Mouse (Mus musculus) midbrain, embryonic 16.5 days (tissue): ENCODE measurements around the gene Prr36. TPM values are rescaled to one million over a fixed set of nuclear protein-coding genes. Genes with fewer than 3 reads are reported as not detected.

Experiments used
- ATAC-seq: fragments of 200-750 bp; cut with Nextera tagmentation; 2 replicates; pipeline ENCODE4 v1.8.0; 2017; ENCODE audit warnings: moderate TSS enrichment
- H3K27ac ChIP-seq: fragments of 300-500 bp; sonication (generic); 2 replicates; pipeline ENCODE4 v1.5.1; 2014; ENCODE audit warnings: mild to moderate bottlenecking, low read length, mixed read lengths
- H3K27me3 ChIP-seq: fragments of 300-500 bp; sonication (generic); 2 replicates; pipeline ENCODE4 v1.6.1; 2014; ENCODE audit warnings: low read depth, low read length, mixed read lengths; ENCODE audit not compliant: control insufficient read depth, insufficient read depth
- H3K36me3 ChIP-seq: fragments of 300-500 bp; sonication (generic); 2 replicates; pipeline ENCODE4 v1.6.1; 2014; ENCODE audit warnings: mild to moderate bottlenecking, low read length, moderate library complexity, mixed read lengths; ENCODE audit not compliant: control insufficient read depth, insufficient read depth
- H3K4me1 ChIP-seq: fragments of 300-500 bp; sonication (generic); 2 replicates; pipeline ENCODE4 v1.6.1; 2014; ENCODE audit warnings: mild to moderate bottlenecking, low read length, mixed read lengths; ENCODE audit not compliant: control insufficient read depth, insufficient read depth
- H3K4me2 ChIP-seq: fragments of 300-500 bp; sonication (generic); 2 replicates; pipeline ENCODE4 v1.6.1; 2014; ENCODE audit warnings: mild to moderate bottlenecking, low read length, mixed read lengths
- H3K4me3 ChIP-seq: fragments of 300-500 bp; sonication (generic); 2 replicates; pipeline ENCODE4 v1.5.1; 2014; ENCODE audit warnings: low read depth, mild to moderate bottlenecking, low read length, moderate library complexity, mixed read lengths
- H3K9ac ChIP-seq: fragments of 300-500 bp; sonication (generic); 2 replicates; pipeline ENCODE4 v1.6.1; 2014; ENCODE audit warnings: low read depth, low read length, mixed read lengths
- H3K9me3 ChIP-seq: fragments of 300-500 bp; sonication (generic); replicated peaks from 2 replicates; pipeline ENCODE4 v1.6.1; 2014; ENCODE audit warnings: mild to moderate bottlenecking, low read length, mixed read lengths; ENCODE audit not compliant: control insufficient read depth, poor library complexity, severe bottlenecking
- WGBS: fragments of 180-500 bp; shearing (Covaris S2); extraction: QIAGEN DNeasy Blood & Tissue Kit; methylation state at CpG from one replicate; pipeline ENCODE4 v1.1.7; 2014; 5-methylcytosine and 5-hydroxymethylcytosine counted together
- polyA plus RNA-seq: library from polyadenylated mRNA; unstranded; fragments of >200 nt; fragmentation: Nextera tagmentation; extraction: Ambion mirVana; gene quantifications from 2 replicates; pipeline ENCODE4 v1.2.1, GENCODE M21; 2015

Gene Prr36
- polyA plus RNA-seq, 1 experiment from 2014 or later: 51.2 TPM

DNA sequence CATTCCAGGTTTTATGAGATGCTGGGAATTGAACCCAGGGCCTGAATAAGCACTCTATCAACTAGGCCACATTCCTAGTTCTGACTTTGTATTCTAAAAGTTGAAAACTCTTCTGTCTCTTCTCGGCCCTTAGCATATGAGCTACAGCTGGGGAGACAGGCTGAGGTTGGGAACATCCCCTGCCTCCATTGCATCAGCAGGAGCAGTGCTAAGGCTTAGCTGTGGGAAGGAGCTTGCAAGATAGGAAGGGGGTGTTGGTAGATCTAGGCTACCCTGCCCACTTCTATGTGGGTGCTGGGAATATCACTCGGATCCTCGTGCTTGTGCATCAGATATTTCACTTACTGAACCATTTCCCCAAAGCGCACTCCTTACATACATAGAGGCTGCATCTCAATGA, 10.7 kb upstream of the Prr36 start:
- no peak for ATAC-seq
- WGBS: 91% methylated on average over 4 of the region's 4 CpGs
- H3K27ac ChIP-seq: no peak overlapping the region

DNA sequence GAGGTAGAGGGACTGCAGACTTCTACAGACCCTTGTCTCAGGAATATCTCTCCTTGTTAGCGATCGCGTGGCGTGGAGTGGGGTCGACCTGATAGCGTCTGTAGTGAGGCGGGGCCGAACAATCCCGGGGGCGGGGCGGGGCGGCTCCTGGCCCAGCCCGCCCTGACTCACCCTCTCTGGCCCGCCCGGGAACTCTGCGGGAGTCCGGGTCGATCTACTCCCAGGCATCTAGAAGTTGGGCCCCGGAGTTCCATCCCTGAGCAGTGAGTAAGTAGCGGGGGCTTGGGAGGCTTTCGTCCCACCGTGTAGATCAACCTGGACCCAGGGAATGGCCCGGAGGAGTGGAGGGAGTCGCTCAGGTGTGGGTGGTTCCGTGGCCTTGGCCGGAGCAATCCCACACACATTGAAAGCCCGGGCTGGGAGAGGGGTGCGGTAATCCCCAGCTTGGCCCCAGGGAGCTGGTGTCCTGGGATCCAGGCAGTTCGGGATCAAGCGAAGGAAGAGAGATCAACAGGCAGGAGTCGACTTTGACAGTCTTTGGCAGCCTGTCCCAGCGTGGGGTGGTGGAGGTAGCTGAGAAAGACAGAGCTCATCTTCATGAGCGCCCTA, 9.6 kb upstream of the Prr36 start, which contains the start of gene Lrrc8e:
Gene Lrrc8e, plus strand, starts transcription at position 89 of the 609 bp plus-strand sequence.
- ATAC-seq: peak; percentile 39; the same call in 1 of the 2 replicates
- Histone ChIP-seq H3K4me1 (0 out of 2 replicates have a peak, but pooled peaks cover 2% of the 10 kb centered on the region), H3K9ac (no peak within 1 kb of the TSS), H3K36me3 (no peaks in the 10 kb centered on the region), H3K4me3 (peak within 1 kb of the TSS; percentile 3; the same call in 1 of the 2 replicates), H3K9me3 (no peaks in the 10 kb centered on the region), H3K4me2 (peak within 1 kb of the TSS; percentile 35), H3K27me3 (peaks cover 12% of the 10 kb centered on the region; the same call in 1 of the 2 replicates), H3K27ac (no peak within 1 kb of the TSS)
- 2% methylated on average over 30 of the region's 33 CpGs for WGBS

More for the DNA sequence above, 10.7 kb upstream of the Prr36 start:
- Histone ChIP-seq H3K4me1 (0 out of 2 replicates have a peak, but pooled peaks cover 2% of the 10 kb centered on the region), H3K4me3 (no peak overlapping the region), H3K27me3 (peaks cover 12% of the 10 kb centered on the region; the same call in 1 of the 2 replicates), H3K36me3 (no peaks in the 10 kb centered on the region), H3K9ac (no peak overlapping the region), H3K4me2 (no peak overlapping the region), H3K9me3 (no peaks in the 10 kb centered on the region)

DNA sequence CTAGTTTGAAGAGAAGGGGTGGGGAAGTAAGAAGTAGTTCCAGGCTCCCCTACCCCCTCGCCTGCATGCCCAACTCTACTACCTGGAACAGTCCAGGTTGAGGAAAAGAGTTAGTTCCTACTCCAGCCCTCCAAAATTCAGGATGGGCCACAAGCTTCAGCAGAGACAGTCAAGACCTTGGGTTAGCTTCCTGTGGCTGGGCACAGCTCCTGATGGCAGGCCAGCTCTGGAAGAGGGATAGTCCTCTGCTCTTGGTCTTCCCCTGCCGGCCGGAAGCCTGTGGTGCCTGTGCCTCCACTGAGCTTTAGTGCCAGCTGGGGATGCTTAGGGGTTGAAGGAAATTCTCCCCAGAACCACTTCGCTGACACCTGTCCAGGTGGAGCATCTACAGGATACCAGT, 9.1 kb upstream of the Prr36 start:
- peak overlapping the region; percentile 3; the same call in 1 of the 2 replicates for H3K4me3 ChIP-seq
- no peaks in the 10 kb centered on the region for H3K9me3 ChIP-seq
- H3K36me3 ChIP-seq: no peaks in the 10 kb centered on the region
- 27% methylated on average over 4 of the region's 4 CpGs for WGBS
- H3K27me3 ChIP-seq: peaks cover 12% of the 10 kb centered on the region; the same call in 1 of the 2 replicates
- H3K4me1 ChIP-seq: 0 out of 2 replicates have a peak, but pooled peaks cover 2% of the 10 kb centered on the region
- 0 out of 2 replicates have a peak, but pooled peaks have one; percentile 21 for ATAC-seq
- H3K4me2 ChIP-seq: peak overlapping the region; percentile 35
- H3K27ac ChIP-seq: no peak overlapping the region
- H3K9ac ChIP-seq: no peak overlapping the region

DNA sequence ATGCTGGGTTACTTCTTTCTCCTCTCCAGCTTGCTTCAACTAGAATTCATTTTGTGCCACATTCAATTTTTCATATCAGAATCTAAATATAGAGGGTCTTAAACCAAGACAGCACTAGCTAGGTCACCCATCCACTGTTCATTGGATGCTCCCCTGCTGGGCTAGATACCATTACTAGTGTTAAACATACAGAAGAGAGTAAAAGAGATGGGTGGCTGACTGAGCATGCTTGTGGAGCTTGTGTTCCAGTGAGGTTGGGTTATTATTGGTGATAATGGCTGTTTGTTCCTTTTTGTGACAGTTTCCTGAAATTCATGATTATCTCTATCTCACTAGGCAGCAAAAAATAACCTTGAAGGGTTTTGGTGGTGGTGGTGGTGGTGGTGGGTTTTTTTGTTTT, 4.8 kb upstream of the Prr36 start:
- Histone ChIP-seq H3K9ac (no peak overlapping the region), H3K4me3 (no peak overlapping the region), H3K36me3 (no peaks in the 10 kb centered on the region), H3K4me2 (no peak overlapping the region), H3K27ac (no peak overlapping the region), H3K27me3 (peaks cover 9% of the 10 kb centered on the region; the same call in 1 of the 2 replicates), H3K9me3 (no peaks in the 10 kb centered on the region), H3K4me1 (peaks cover 8% of the 10 kb centered on the region; the same call in 1 of the 2 replicates)
- no peak for ATAC-seq

DNA sequence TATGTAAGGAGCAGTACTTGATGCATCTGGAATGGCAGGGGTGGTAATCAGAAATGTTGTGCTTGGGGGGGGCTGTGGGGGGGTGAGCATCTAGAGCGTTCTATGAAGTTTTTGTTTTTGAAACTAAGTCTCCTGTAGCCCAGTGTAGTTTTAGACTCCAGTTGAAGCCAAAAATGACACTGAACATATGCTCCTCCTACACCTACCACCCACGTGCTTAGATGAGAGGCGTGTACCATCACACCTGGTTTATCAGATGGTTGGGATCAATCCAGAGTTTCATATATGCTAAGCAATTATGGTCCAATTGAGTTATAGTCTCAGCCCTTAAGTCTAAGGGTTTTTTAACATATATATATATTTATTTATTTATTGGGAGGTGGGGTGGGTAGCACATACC, 2.4 kb upstream of the Prr36 start:
- WGBS: 96% methylated on average over 3 of the region's 3 CpGs
- no peaks in the 10 kb centered on the region for H3K27me3 ChIP-seq
- ATAC-seq: no peak

DNA sequence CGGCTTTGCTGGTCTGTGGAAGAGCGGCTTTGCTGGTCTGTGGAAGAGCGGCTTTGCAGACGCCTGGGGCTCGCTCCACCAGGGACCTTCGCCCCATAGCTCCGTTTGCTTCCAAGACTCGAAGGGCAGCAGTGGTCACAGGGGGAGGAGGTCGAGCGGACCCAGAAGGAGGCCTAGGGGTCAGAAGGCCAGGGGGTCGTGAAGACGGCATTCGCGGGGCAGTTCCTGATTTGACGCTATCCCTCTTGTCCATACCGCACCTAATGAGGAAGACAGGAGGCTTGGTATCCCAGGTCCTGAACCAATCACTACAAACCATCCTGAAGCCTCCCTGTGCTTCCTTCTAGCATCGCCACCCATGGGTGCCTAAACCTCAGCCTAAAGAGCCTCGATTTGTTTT, 963 bp downstream of the Prr36 start:
- H3K4me3 ChIP-seq: peak overlapping the region; percentile 53
- H3K4me2 ChIP-seq: peak overlapping the region; percentile 98
- H3K9ac ChIP-seq: peak overlapping the region; percentile 85
- peak overlapping the region; percentile 96 for H3K27ac ChIP-seq
- no peaks in the 10 kb centered on the region for H3K27me3 ChIP-seq
- ATAC-seq: peak; percentile 12
- H3K4me1 ChIP-seq: peaks cover 39% of the 10 kb centered on the region
- 2% methylated on average over 18 of the region's 18 CpGs for WGBS
- no peaks in the 10 kb centered on the region; the same call in 1 of the 2 replicates for H3K36me3 ChIP-seq
- no peaks in the 10 kb centered on the region for H3K9me3 ChIP-seq

More for the DNA sequence above, 2.4 kb upstream of the Prr36 start:
- H3K9ac ChIP-seq: no peak overlapping the region
- H3K9me3 ChIP-seq: no peaks in the 10 kb centered on the region
- no peak overlapping the region for H3K27ac ChIP-seq
- H3K4me3 ChIP-seq: no peak overlapping the region
- H3K4me2 ChIP-seq: no peak overlapping the region
- no peaks in the 10 kb centered on the region for H3K36me3 ChIP-seq
- peaks cover 20% of the 10 kb centered on the region for H3K4me1 ChIP-seq

DNA sequence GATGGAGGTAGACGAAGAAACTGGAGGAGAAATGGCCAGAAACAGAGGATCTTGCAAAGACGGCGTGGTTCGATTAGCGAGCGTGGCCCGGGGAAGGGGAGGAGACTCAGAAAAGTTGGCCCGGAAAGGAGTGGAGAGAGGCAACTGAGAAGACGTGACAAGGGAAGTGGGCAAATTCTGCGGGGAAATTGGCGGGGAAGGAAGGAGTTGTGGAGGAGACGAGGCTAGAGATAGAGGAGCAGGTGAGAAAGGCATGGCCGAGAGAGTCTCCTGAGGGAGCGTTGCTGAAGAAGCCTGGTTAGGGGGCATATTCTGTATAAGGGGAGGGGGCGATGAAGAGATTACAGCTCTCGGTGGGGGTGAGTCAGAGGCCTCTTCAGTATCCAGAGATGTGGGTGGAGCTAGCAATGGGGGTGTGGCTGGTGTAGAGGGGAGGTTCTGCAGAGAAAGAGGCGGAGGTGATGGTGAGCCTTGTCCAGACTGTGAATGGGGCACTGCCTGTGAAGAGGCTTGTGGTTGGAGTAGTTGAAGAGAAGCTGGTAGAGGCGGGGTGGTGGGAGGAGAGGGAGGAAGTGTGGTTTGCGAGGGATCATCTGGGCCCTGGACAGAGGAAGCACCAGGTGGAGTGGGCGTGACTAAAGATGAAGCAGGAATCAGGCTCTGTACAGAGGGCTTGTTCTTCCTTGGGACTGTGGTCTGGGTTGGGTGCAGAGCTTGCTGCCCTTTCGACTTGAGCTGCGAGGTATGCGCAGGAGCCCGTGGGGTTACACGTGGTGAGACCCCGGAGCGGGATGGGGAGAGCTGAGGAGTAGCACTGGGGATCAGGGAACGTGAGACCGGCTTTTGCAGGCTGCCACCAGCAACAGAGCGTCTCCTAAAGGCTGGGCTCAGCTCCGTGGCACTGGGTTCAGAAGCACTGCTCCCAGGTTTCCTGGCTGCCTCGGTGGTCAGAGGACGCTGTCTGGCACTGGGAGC, 3.0 kb downstream of the Prr36 start:
- H3K4me1 ChIP-seq: peaks cover 39% of the 10 kb centered on the region
- H3K9ac ChIP-seq: peak overlapping the region; percentile 75
- H3K27ac ChIP-seq: peak overlapping the region; percentile 58
- H3K9me3 ChIP-seq: no peaks in the 10 kb centered on the region; the same call in 1 of the 2 replicates
- H3K4me2 ChIP-seq: peak overlapping the region; percentile 98
- H3K36me3 ChIP-seq: peaks cover 12% of the 10 kb centered on the region
- H3K27me3 ChIP-seq: no peaks in the 10 kb centered on the region
- H3K4me3 ChIP-seq: peak overlapping the region; percentile 52
- ATAC-seq: no peak
- 15% methylated on average over 33 of the region's 33 CpGs for WGBS

DNA sequence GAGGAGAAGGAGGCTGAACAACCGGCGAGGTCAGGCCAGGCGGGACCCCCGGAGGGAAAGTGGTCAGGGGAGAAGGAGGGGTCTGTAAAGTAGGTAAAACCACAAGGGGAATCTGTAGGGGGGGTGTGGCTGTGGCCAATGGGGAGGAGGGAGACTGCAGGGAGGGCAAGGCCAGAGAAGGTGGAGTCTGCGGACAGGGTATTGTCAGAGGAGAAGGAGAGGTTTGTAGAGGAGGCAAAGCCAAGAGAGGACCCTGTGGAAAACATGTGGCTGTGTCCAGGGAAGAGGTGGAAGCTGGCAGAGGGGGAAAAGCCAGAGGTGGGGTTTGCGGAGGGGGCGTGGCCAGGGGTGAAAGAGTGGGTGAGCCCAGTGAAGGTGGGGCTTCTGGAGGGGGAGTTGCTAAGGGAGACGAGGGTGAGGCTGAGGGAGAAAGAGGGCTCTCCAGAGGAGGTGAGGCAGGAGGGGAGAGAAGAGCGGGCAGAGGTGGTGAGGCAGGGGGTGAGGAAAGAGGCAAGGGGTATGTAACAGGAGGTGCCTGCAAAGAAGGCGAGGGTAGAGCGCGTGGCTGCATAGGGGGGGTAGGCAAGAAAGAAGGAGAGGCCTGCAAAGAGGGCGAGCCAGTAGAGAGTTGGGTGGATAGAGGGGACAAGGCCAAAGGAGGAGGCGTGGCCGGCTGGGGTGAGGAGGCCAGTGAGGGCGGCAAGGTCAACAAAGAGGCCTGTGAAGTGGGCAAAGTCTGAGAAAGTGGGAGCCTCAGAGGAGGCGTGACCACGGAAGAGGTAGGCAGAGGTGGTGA, 3.9 kb downstream of the Prr36 start:
- WGBS: 6% methylated on average over 18 of the region's 18 CpGs
- no peaks in the 10 kb centered on the region for H3K27me3 ChIP-seq
- H3K4me1 ChIP-seq: peaks cover 39% of the 10 kb centered on the region
- no peaks in the 10 kb centered on the region; the same call in 1 of the 2 replicates for H3K9me3 ChIP-seq
- peak overlapping the region; percentile 71 for H3K27ac ChIP-seq
- H3K9ac ChIP-seq: peak overlapping the region; percentile 75
- H3K36me3 ChIP-seq: peaks cover 15% of the 10 kb centered on the region
- H3K4me3 ChIP-seq: peak overlapping the region; percentile 52
- peak; percentile 5 for ATAC-seq
- H3K4me2 ChIP-seq: peak overlapping the region; percentile 98
